Mouse (Mus musculus): ENCODE results near the gene Tmed9. TPM values are rescaled to one million over a fixed set of nuclear protein-coding genes. Genes with fewer than 3 reads are reported as not detected.
"Not testable (repeated sequence)": the region's sequence is repeated elsewhere in the genome, so short reads cannot be mapped to it uniquely, and the experiment has no call there.

The Tmed9 gene
- polyA plus RNA-seq, 1 experiment from 2014 or later, result 110 TPM

GRCm38 (mm10) chr13:55619328-55619727 is 45.8 kb downstream of the Tmed9 start:
- Histone ChIP-seq H3K4me2 (no peak overlapping the region), H3K9me3 (replicated peaks) (no peaks in the 10 kb centered on the region), H3K9ac (replicated peaks) (no peak overlapping the region), H3K4me1 (peaks cover 15% of the 10 kb centered on the region), H3K27ac (replicated peaks) (no peak overlapping the region), H3K4me3 (replicated peaks) (no peak overlapping the region), H3K36me3 (peaks cover 5% of the 10 kb centered on the region; the same call in 1 of the 2 replicates), H3K27me3 (replicated peaks) (no peaks in the 10 kb centered on the region)
- ATAC-seq (ENCODE audit: low FRiP score), result no peak
- 92% methylated on average over 4 of the region's 4 CpGs for WGBS

GRCm38 (mm10) chr13:55620275-55620674 is 46.7 kb downstream of the Tmed9 start:
- H3K4me3 ChIP-seq (replicated peaks), result no peak overlapping the region
- H3K9me3 ChIP-seq (replicated peaks), result no peaks in the 10 kb centered on the region
- H3K27me3 ChIP-seq (replicated peaks), result no peaks in the 10 kb centered on the region
- H3K4me2 ChIP-seq, result no peak overlapping the region
- H3K9ac ChIP-seq (replicated peaks), result no peak overlapping the region
- H3K27ac ChIP-seq (replicated peaks), result no peak overlapping the region
- no peaks in the 10 kb centered on the region for H3K36me3 ChIP-seq
- peaks cover 25% of the 10 kb centered on the region for H3K4me1 ChIP-seq
- 82% methylated on average over 2 of the region's 2 CpGs for WGBS
- no peak for ATAC-seq (ENCODE audit: low FRiP score)

DNA sequence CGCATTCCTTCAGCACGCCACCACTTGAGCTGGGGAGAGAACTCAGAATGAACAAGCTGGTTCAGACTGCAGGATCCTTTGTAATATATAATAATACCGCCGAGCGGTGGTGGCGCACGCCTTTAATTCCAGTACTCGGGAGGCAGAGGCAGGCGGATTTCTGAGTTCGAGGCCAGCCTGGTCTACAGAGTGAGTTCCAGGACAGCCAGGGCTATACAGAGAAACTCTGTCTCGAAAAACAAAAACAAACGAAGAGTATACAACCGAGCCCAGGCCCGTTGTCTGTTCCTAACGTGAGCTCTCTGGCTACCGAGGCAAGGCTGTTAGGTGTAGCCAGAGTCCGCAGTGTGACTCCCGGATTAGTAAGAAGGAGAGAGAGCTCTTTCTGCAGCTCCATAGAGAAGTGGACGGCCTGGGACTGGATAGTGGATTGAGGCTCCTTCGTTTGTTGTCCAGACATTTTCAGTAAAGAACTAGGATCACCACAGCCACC is 48.7 kb downstream of the Tmed9 start:
- not testable (repeated sequence) for ATAC-seq (ENCODE audit: low FRiP score); H3K36me3 ChIP-seq; H3K27me3 ChIP-seq (replicated peaks); H3K9me3 ChIP-seq (replicated peaks)
- H3K4me3 ChIP-seq (replicated peaks), result peak overlapping the region; percentile 80
- H3K27ac ChIP-seq (replicated peaks), result peak overlapping the region; percentile 97
- H3K4me2 ChIP-seq, result peak overlapping the region; percentile 78
- peaks cover 36% of the 10 kb centered on the region for H3K4me1 ChIP-seq
- H3K9ac ChIP-seq (replicated peaks), result peak overlapping the region; percentile 78
- 29% methylated on average over 20 of the region's 20 CpGs for WGBS

GRCm38 (mm10) chr13:55622649-55623541 is 49.4 kb downstream of the Tmed9 start, which contains the start of gene Caml:
Caml (plus strand) TSS chr13:55623005.
- peak; percentile 98 for ATAC-seq (ENCODE audit: low FRiP score)
- Histone ChIP-seq H3K4me1 (peaks cover 36% of the 10 kb centered on the region), H3K4me2 (peak within 1 kb of the TSS; percentile 78), H3K9ac (replicated peaks) (peak within 1 kb of the TSS; percentile 78), H3K27ac (replicated peaks) (peak within 1 kb of the TSS; percentile 97), H3K4me3 (replicated peaks) (peak within 1 kb of the TSS; percentile 80), H3K9me3 (replicated peaks) (no peaks in the 10 kb centered on the region), H3K36me3 (0 out of 2 replicates have a peak, but pooled peaks cover 8% of the 10 kb centered on the region), H3K27me3 (replicated peaks) (no peaks in the 10 kb centered on the region)
- under 1% methylated on average over 59 of the region's 59 CpGs for WGBS

GRCm38 (mm10) chr13:55634639-55635127 is 61.2 kb downstream of the Tmed9 start, which contains the start of gene Ddx46:
Ddx46 (plus strand) TSS chr13:55635027.
- Histone ChIP-seq H3K27me3 (replicated peaks) (no peaks in the 10 kb centered on the region), H3K4me2 (peak within 1 kb of the TSS; percentile 80), H3K36me3 (peaks cover 55% of the 10 kb centered on the region), H3K9ac (replicated peaks) (peak within 1 kb of the TSS; percentile 91), H3K27ac (replicated peaks) (peak within 1 kb of the TSS; percentile 76), H3K4me3 (replicated peaks) (peak within 1 kb of the TSS; percentile 98), H3K4me1 (peaks cover 19% of the 10 kb centered on the region), H3K9me3 (replicated peaks) (no peaks in the 10 kb centered on the region)
- peak; percentile 92 for ATAC-seq (ENCODE audit: low FRiP score)
- 6% methylated on average over 30 of the region's 30 CpGs for WGBS

DNA sequence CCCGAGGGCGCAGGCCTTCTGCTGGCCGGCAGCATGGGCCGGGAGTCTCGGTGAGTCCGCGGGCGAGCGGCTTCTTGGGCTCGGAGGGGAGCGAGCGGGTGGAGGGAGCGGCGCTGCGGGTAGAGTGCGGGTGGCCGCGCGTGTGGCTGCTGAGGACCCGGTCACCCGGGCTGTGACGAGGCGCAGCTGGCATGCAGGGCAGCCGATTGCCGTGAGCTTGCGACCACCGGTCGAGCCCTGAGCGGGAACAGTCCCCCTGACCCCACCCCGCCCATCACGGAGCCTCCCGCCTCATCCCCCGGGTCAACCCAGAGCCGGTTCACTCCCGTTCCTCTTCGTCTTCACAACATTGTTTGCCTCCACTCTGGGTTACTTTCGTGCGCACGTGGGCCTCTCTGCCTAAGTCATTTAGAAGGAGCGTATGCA is 61.6 kb downstream of the Tmed9 start:
- peak overlapping the region; percentile 76 for H3K27ac ChIP-seq (replicated peaks)
- peak overlapping the region; percentile 91 for H3K9ac ChIP-seq (replicated peaks)
- ATAC-seq (ENCODE audit: low FRiP score), result peak; percentile 65
- peak overlapping the region; percentile 98 for H3K4me3 ChIP-seq (replicated peaks)
- peak overlapping the region; percentile 80 for H3K4me2 ChIP-seq
- no peaks in the 10 kb centered on the region for H3K27me3 ChIP-seq (replicated peaks)
- WGBS, result under 1% methylated on average over 37 of the region's 40 CpGs
- H3K9me3 ChIP-seq (replicated peaks), result no peaks in the 10 kb centered on the region
- H3K36me3 ChIP-seq, result peaks cover 56% of the 10 kb centered on the region
- peaks cover 19% of the 10 kb centered on the region for H3K4me1 ChIP-seq

GRCm38 (mm10) chr13:55636185-55636983 is 62.9 kb downstream of the Tmed9 start:
- H3K9ac ChIP-seq (replicated peaks), result no peak overlapping the region
- peaks cover 54% of the 10 kb centered on the region for H3K36me3 ChIP-seq
- WGBS, result 95% methylated on average over 14 of the region's 14 CpGs
- H3K4me3 ChIP-seq (replicated peaks), result no peak overlapping the region; the same call in 1 of the 2 replicates
- no peaks in the 10 kb centered on the region for H3K9me3 ChIP-seq (replicated peaks)
- peaks cover 19% of the 10 kb centered on the region for H3K4me1 ChIP-seq
- no peak overlapping the region for H3K27ac ChIP-seq (replicated peaks)
- H3K4me2 ChIP-seq, result peak overlapping the region; percentile 80
- ATAC-seq (ENCODE audit: low FRiP score), result no peak
- H3K27me3 ChIP-seq (replicated peaks), result no peaks in the 10 kb centered on the region

DNA sequence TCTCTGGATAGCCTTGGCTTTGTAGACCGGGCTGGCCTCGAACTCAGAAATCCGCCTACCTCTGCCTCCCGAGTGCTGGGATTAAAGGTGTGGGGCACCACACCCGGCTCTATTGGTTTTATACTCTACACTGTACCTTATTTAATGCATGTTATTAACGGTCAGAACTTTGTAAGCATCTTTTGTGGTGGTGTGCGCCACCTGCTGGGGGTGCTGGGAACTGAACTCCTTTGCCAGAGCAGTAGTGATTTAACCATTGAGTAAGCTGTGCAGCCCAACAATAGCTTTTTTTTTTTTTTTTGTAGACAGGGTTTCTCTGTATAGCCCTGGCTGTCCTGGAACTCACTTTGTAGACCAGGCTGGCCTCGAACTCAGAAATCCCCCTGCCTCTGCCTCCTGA is 66.9 kb downstream of the Tmed9 start:
- 56% methylated on average over 8 of the region's 8 CpGs for WGBS
- not testable (repeated sequence) for H3K9me3 ChIP-seq (replicated peaks); H3K27me3 ChIP-seq (replicated peaks); H3K27ac ChIP-seq (replicated peaks); H3K4me3 ChIP-seq (replicated peaks); H3K9ac ChIP-seq (replicated peaks); H3K4me2 ChIP-seq; ATAC-seq (ENCODE audit: low FRiP score)
- peaks cover 15% of the 10 kb centered on the region for H3K4me1 ChIP-seq
- peaks cover 47% of the 10 kb centered on the region for H3K36me3 ChIP-seq

DNA sequence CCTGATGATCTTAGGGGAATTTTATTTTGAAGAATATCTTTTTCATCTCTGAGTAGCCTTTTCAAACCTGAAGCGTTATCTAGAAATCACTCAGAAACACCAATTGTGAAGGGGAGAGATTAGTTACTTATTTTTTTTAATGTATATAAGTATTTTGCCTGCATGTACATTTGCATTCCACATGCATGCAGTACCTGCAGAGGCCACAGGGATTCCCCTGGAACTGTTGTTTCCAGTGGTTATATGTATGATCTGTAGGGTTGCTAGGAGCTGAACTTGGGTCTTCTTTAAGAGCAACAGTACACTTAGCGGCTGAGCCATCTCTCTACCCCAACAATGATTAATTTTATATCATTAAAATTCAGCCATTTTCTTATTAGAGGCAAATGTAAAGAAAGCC is 71.0 kb downstream of the Tmed9 start:
- WGBS, result 85% methylated on average over 2 of the region's 2 CpGs
- ATAC-seq (ENCODE audit: low FRiP score), result no peak
- Histone ChIP-seq H3K9me3 (replicated peaks) (no peaks in the 10 kb centered on the region), H3K4me1 (no peaks in the 10 kb centered on the region), H3K4me3 (replicated peaks) (no peak overlapping the region), H3K9ac (replicated peaks) (no peak overlapping the region), H3K4me2 (no peak overlapping the region), H3K36me3 (peaks cover 68% of the 10 kb centered on the region), H3K27ac (replicated peaks) (no peak overlapping the region), H3K27me3 (replicated peaks) (no peaks in the 10 kb centered on the region)
